Comparison of ENCODE assay signal across 20 mouse cellular contexts in the genomic region with DNA sequence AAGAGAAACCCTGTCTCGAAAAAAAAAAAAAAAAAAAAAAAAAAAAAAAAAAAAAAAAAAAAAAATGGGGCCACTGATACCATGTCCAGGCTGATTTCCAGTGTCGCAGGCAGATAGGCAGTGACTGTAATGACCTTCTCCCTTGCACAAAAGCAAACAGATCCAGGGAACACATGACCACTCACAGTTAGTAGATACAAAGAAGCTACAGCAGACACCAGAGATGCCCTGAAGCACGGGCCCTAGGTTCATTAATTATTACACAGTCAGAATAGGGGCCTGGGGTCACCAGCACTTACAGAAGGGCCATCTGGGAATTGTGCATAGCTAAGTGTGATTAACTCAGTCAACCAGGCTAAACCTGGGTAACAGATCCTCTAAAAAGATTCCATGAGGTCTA. TPM values are rescaled to one million over a fixed set of nuclear protein-coding genes. Genes with fewer than 3 reads are reported as not detected.
DNase-seq lines count a peak whose midpoint lies in the region; ATAC-seq and TF ChIP-seq lines count a peak whose summit lies in the region.
"Had no signal": no experiment of that assay in that cellular context is flagged by ENCODE, and none has a peak within 500 bp of the region (broad histone marks: within the 10 kb centered on the region; RNA-seq: fewer than 3 reads in every experiment).

No protein-coding gene starts in this region.

- no peaks in the 10 kb centered on the region for H3K9me3 ChIP-seq in intestine, embryonic 16.5 days (ENCODE audit: control insufficient read depth, low read length)
- H3K9me3 ChIP-seq in liver, embryonic 13.5 days (replicated peaks), result no peaks in the 10 kb centered on the region
- H3K9me3 ChIP-seq: heart, embryonic 13.5 days; megakaryocyte, embryonic 14.5 days; neural tube, embryonic 15.5 days had no signal

- H3K36me3 ChIP-seq in kidney, adult 2 months (ENCODE audit: control insufficient read depth, insufficient read depth, low read length), result no peaks in the 10 kb centered on the region
- H3K36me3 ChIP-seq in intestine, embryonic 16.5 days (ENCODE audit: control insufficient read depth, insufficient read depth, low read length), result no peaks in the 10 kb centered on the region
- H3K36me3 ChIP-seq in liver, embryonic 13.5 days, result no peaks in the 10 kb centered on the region
- H3K36me3 ChIP-seq: neural tube, embryonic 15.5 days had no signal

- H3K9ac ChIP-seq in intestine, embryonic 16.5 days (ENCODE audit: low read depth, low read length), result no peak overlapping the region
- H3K9ac ChIP-seq in liver, embryonic 13.5 days, result no peak overlapping the region
- H3K9ac ChIP-seq: heart, embryonic 13.5 days; neural tube, embryonic 15.5 days had no signal

- no peak for TF ChIP-seq CTCF in kidney, adult 2 months (conservative IDR thresholded peaks at IDR 0.05; ENCODE audit: insufficient read depth, insufficient read length, low read depth, low read length)

- no peak for TF ChIP-seq POLR2A in kidney, adult 2 months (IDR thresholded peaks at IDR 0.05; ENCODE audit: low read depth, low read length)

- H3K4me2 ChIP-seq in intestine, embryonic 16.5 days (ENCODE audit: low read depth, low read length), result no peak overlapping the region
- H3K4me2 ChIP-seq in liver, embryonic 13.5 days, result no peak overlapping the region
- H3K4me2 ChIP-seq: heart, embryonic 13.5 days; neural tube, embryonic 15.5 days had no signal

- DNase-seq in kidney, adult 2 months, result peak; percentile 26
- no peak for DNase-seq in kidney, postnatal 25 days
- no peak for DNase-seq in liver, embryonic 13.5 days
- peak; percentile 9 for DNase-seq in retina, postnatal 1 day
- no peak for DNase-seq in cerebellum, postnatal 4 days (ENCODE audit: low spot score in 2 of 2)
- no peak for DNase-seq in embryo, embryonic 11 days
- DNase-seq: adrenal gland, postnatal 25 days; cerebellum, adult 11 months; cerebellum, postnatal 14 days; heart, postnatal 4 days; left cerebral cortex, postnatal 4 days; lung, adult 18-20 months; thymus, postnatal 25 days had no signal

- H3K4me3 ChIP-seq in kidney, adult 2 months (ENCODE audit: insufficient read depth, low read depth, low read length), result no peak overlapping the region
- no peak overlapping the region for H3K4me3 ChIP-seq in intestine, embryonic 16.5 days (ENCODE audit: low read length)
- H3K4me3 ChIP-seq in liver, embryonic 13.5 days (replicated peaks), result no peak overlapping the region
- H3K4me3 ChIP-seq: heart, embryonic 13.5 days; neural tube, embryonic 15.5 days had no signal

- peaks cover 9% of the 10 kb centered on the region for H3K4me1 ChIP-seq in kidney, adult 2 months (ENCODE audit: control insufficient read depth, insufficient read depth, low read length)
- H3K4me1 ChIP-seq in intestine, embryonic 16.5 days (ENCODE audit: control insufficient read depth, insufficient read depth, low read length), result no peaks in the 10 kb centered on the region; the same call in 1 of the 2 replicates
- H3K4me1 ChIP-seq in liver, embryonic 13.5 days (replicated peaks), result no peaks in the 10 kb centered on the region
- H3K4me1 ChIP-seq: neural tube, embryonic 15.5 days had no signal

- H3K27ac ChIP-seq in kidney, adult 2 months (ENCODE audit: insufficient read depth, low read depth, low read length), result peak overlapping the region; percentile 21; the same call in 1 of the 2 replicates
- peak overlapping the region; percentile 51 for H3K27ac ChIP-seq in intestine, embryonic 16.5 days (ENCODE audit: low read length)
- peak overlapping the region; percentile 67 for H3K27ac ChIP-seq in liver, embryonic 13.5 days
- H3K27ac ChIP-seq: hindbrain, postnatal 0 days; neural tube, embryonic 15.5 days had no signal

- WGBS in kidney, adult 2 months, result 60% methylated on average over 3 of the region's 3 CpGs
- WGBS in intestine, embryonic 16.5 days, result 48% methylated on average over 3 of the region's 3 CpGs
- 47% methylated on average over 3 of the region's 3 CpGs for WGBS in liver, embryonic 13.5 days (ENCODE audit: insufficient replicate concordance)

- ATAC-seq in intestine, embryonic 16.5 days, result peak; percentile 63
- ATAC-seq in liver, embryonic 13.5 days (ENCODE audit: low read depth), result peak; percentile 66
- ATAC-seq: hindbrain, postnatal 0 days; midbrain, embryonic 16.5 days had no signal

- H3K27me3 ChIP-seq in kidney, adult 2 months (replicated peaks; ENCODE audit: control insufficient read depth, insufficient read depth, low read length), result no peaks in the 10 kb centered on the region
- H3K27me3 ChIP-seq in intestine, embryonic 16.5 days (replicated peaks; ENCODE audit: control insufficient read depth, insufficient read depth, low read length), result no peaks in the 10 kb centered on the region
- H3K27me3 ChIP-seq in liver, embryonic 13.5 days, result no peaks in the 10 kb centered on the region
- H3K27me3 ChIP-seq: heart, embryonic 13.5 days; neural tube, embryonic 15.5 days had no signal

RNA-seq across cellular contexts. Expression of a gene that starts 35.5 kb away (rescaled TPM):
- polyA plus RNA-seq in kidney, adult 2 months (2012; rRNA removed), result 10.8 and 15.2 TPM in 2 replicates
- 70.8 and 72.0 TPM in 2 replicates for polyA plus RNA-seq in intestine, embryonic 16.5 days (2015; fragmentation: Nextera tagmentation; extraction: Ambion mirVana)
- polyA plus RNA-seq in liver, embryonic 13.5 days (2015; fragmentation: Nextera tagmentation; extraction: Ambion mirVana), result 24.0 and 27.8 TPM in 2 replicates

RNA-seq across cellular contexts. Expression of a gene that starts 36.3 kb away (rescaled TPM):
- polyA plus RNA-seq in kidney, adult 2 months (2012; rRNA removed), result 3.2 and 8.3 TPM in 2 replicates
- polyA plus RNA-seq in intestine, embryonic 16.5 days (2015; fragmentation: Nextera tagmentation; extraction: Ambion mirVana), result 4,478 and 6,129 TPM in 2 replicates
- 221 and 251 TPM in 2 replicates for polyA plus RNA-seq in liver, embryonic 13.5 days (2015; fragmentation: Nextera tagmentation; extraction: Ambion mirVana)
- polyA plus RNA-seq: forebrain, embryonic 11.5 days; hindbrain, postnatal 0 days; midbrain, embryonic 16.5 days; neural tube, embryonic 15.5 days had no signal

Comparison
In these comparisons a context has a peak if more than half of its experiments do, and no peak if none do; other contexts are left out.
1. DNase-seq: peak in kidney, adult 2 months (single experiment) and retina, postnatal 1 day (single experiment); none in kidney, postnatal 25 days (0 of 2), liver, embryonic 13.5 days (single experiment), cerebellum, postnatal 4 days (0 of 2) and embryo, embryonic 11 days (single experiment).
2. RNA of a gene that starts 36.3 kb away (polyA plus RNA-seq): 4,478 to 6,129 TPM in intestine, embryonic 16.5 days and 221 to 251 TPM in liver, embryonic 13.5 days; 3.2 to 8.3 TPM in kidney, adult 2 months; every median in the first group is over 10 times any median in the second.
3. Peak in every context shown above with its lines, with median percentiles within 50 percentile points of each other: H3K27ac ChIP-seq.